ENCODE assay signal across 9 mouse cellular contexts in genomic region chr3:52100926-52101325, GRCm38 (mm10). TPM values are rescaled to one million over a fixed set of nuclear protein-coding genes. Genes with fewer than 3 reads are reported as not detected.
DNase-seq lines count a peak whose midpoint lies in the region; ATAC-seq and TF ChIP-seq lines count a peak whose summit lies in the region.
"Had no signal": no experiment of that assay in that cellular context is flagged by ENCODE, and none has a peak within 500 bp of the region (broad histone marks: within the 10 kb centered on the region; RNA-seq: fewer than 3 reads in every experiment).

No protein-coding gene starts in this region.

- H3K4me2 ChIP-seq in forebrain, embryonic 11.5 days (ENCODE audit: low read depth, low read length, severe bottlenecking) = peak overlapping the region; percentile 87; the same call in 1 of the 2 replicates
- H3K4me2 ChIP-seq in intestine, embryonic 15.5 days (replicated peaks) = peak overlapping the region; percentile 92; the same call in 1 of the 2 replicates
- H3K4me2 ChIP-seq in midbrain, postnatal 0 days (ENCODE audit: low read depth, low read length, poor library complexity, severe bottlenecking) = peak overlapping the region; percentile 90

- intact Hi-C loops in left cerebral cortex, postnatal 4 days (cut with DNase I) = loop anchor here (5.0 kb wide), 1 partner anchor 399 kb away; no protein-coding TSS in a partner anchor

- no peaks in the 10 kb centered on the region for H3K36me3 ChIP-seq in forebrain, embryonic 11.5 days (ENCODE audit: control insufficient read depth, insufficient read depth, low read length)
- no peaks in the 10 kb centered on the region for H3K36me3 ChIP-seq in intestine, embryonic 15.5 days
- no peaks in the 10 kb centered on the region for H3K36me3 ChIP-seq in midbrain, postnatal 0 days (ENCODE audit: insufficient read depth, low read length)

- no peaks in the 10 kb centered on the region; the same call in 1 of the 2 replicates for H3K4me1 ChIP-seq in forebrain, embryonic 11.5 days (replicated peaks; ENCODE audit: control insufficient read depth, insufficient read depth, low read length)
- no peaks in the 10 kb centered on the region for H3K4me1 ChIP-seq in intestine, embryonic 15.5 days (replicated peaks)
- H3K4me1 ChIP-seq in midbrain, postnatal 0 days (ENCODE audit: insufficient read depth, low read length) = no peaks in the 10 kb centered on the region; the same call in 1 of the 2 replicates

- DNase-seq in left cerebral cortex, adult 18-20 months (ENCODE audit: low spot score in 2 of 2) = peak; percentile 32 to 37
- no peak for DNase-seq in left cerebral cortex, postnatal 4 days
- no peak for DNase-seq in forebrain, embryonic 11.5 days (ENCODE audit: low spot score)
- peak; percentile 14 for DNase-seq in midbrain, postnatal 0 days (ENCODE audit: low spot score)
- DNase-seq in retina, embryonic 14.5 days (ENCODE audit: low spot score) = no peak
- no peak for DNase-seq in thymus, postnatal 25 days
- no peak for DNase-seq in kidney, adult 9 months

- TF ChIP-seq CTCF in midbrain, postnatal 0 days (IDR thresholded peaks at IDR 0.05) = no peak

- H3K9ac ChIP-seq in forebrain, embryonic 11.5 days (ENCODE audit: low read length) = no peak overlapping the region
- H3K9ac ChIP-seq in intestine, embryonic 15.5 days = no peak overlapping the region
- no peak overlapping the region for H3K9ac ChIP-seq in midbrain, postnatal 0 days (replicated peaks; ENCODE audit: low read length, poor library complexity, severe bottlenecking)

- ATAC-seq in forebrain, embryonic 11.5 days (replicated peaks; ENCODE audit: low FRiP score) = no peak
- no peak for ATAC-seq in intestine, embryonic 15.5 days
- ATAC-seq in midbrain, postnatal 0 days (ENCODE audit: low FRiP score) = no peak

- no peaks in the 10 kb centered on the region for H3K27me3 ChIP-seq in forebrain, embryonic 11.5 days (ENCODE audit: control insufficient read depth, insufficient read depth, low read length)
- no peaks in the 10 kb centered on the region for H3K27me3 ChIP-seq in intestine, embryonic 15.5 days (replicated peaks)
- H3K27me3 ChIP-seq in midbrain, postnatal 0 days (ENCODE audit: insufficient read depth, low read length) = no peaks in the 10 kb centered on the region
- H3K27me3 ChIP-seq: Patski had no signal

- no peak overlapping the region; the same call in 1 of the 2 replicates for H3K4me3 ChIP-seq in forebrain, embryonic 11.5 days (ENCODE audit: low read depth, low read length)
- H3K4me3 ChIP-seq in intestine, embryonic 15.5 days (replicated peaks) = no peak overlapping the region
- peak overlapping the region; percentile 63 for H3K4me3 ChIP-seq in midbrain, postnatal 0 days (ENCODE audit: low read depth, low read length)

- H3K27ac ChIP-seq in forebrain, embryonic 11.5 days (ENCODE audit: low read depth, low read length) = no peak overlapping the region; the same call in 1 of the 2 replicates
- H3K27ac ChIP-seq in intestine, embryonic 15.5 days = no peak overlapping the region
- H3K27ac ChIP-seq in midbrain, postnatal 0 days (ENCODE audit: low read depth, low read length) = peak overlapping the region; percentile 95

- H3K9me3 ChIP-seq in forebrain, embryonic 11.5 days (ENCODE audit: control insufficient read depth, low read length) = no peaks in the 10 kb centered on the region; the same call in 1 of the 2 replicates
- H3K9me3 ChIP-seq in intestine, embryonic 15.5 days = no peaks in the 10 kb centered on the region
- H3K9me3 ChIP-seq in midbrain, postnatal 0 days (ENCODE audit: low read length) = no peaks in the 10 kb centered on the region

- WGBS in forebrain, embryonic 11.5 days = 53% methylated on average over 9 of the region's 9 CpGs
- WGBS in intestine, embryonic 15.5 days = 34% methylated on average over 9 of the region's 9 CpGs
- WGBS in midbrain, postnatal 0 days = 19% methylated on average over 9 of the region's 9 CpGs

RNA-seq across cellular contexts. Expression of gene Maml3, which starts 4.0 kb away (rescaled TPM):
- total RNA-seq in left cerebral cortex, adult 18-20 months (2021) = 1 to 10 TPM; 7.0 to 9.0 TPM
- 1 to 10 TPM; 7.4 to 7.5 TPM for total RNA-seq in left cerebral cortex, postnatal 4 days (2021)
- polyA plus RNA-seq in forebrain, embryonic 11.5 days (2014; fragmentation: Nextera tagmentation; extraction: Ambion mirVana) = 7.0 and 7.5 TPM in 2 replicates
- polyA plus RNA-seq in intestine, embryonic 15.5 days (2015; fragmentation: Nextera tagmentation; extraction: Ambion mirVana) = 4.1 and 4.9 TPM in 2 replicates
- total RNA-seq in midbrain, postnatal 0 days (2014; rRNA removed) = 17.8 and 20.2 TPM in 2 replicates
- 3.4 and 3.9 TPM in 2 replicates for polyA plus RNA-seq in midbrain, postnatal 0 days (2015; fragmentation: Nextera tagmentation; extraction: Ambion mirVana)

Comparison
In these comparisons a context has a peak if more than half of its experiments do, and no peak if none do; other contexts are left out.
1. DNase-seq: peak in left cerebral cortex, adult 18-20 months (2 of 2) and midbrain, postnatal 0 days (single experiment); none in left cerebral cortex, postnatal 4 days (single experiment), forebrain, embryonic 11.5 days (single experiment), retina, embryonic 14.5 days (single experiment), thymus, postnatal 25 days (single experiment) and kidney, adult 9 months (single experiment).
2. Peak in every context shown above with its lines, with median percentiles within 50 percentile points of each other: H3K4me2 ChIP-seq.